Mouse (Mus musculus) urinary bladder, adult 18-20 months (tissue): ENCODE results near the gene Acer1.

Source experiments
- DNase-seq, 2 experiments: peaks; one replicate each; pipeline ENCODE4 v3.0.0; 2022; ENCODE audit warnings: low spot score in 2 of 2, mixed read lengths in 2 of 2

Gene Acer1

GRCm38 (mm10) chr17:56989467-56990114 is 7.7 kb upstream of the Acer1 start:
- DNase-seq = peak in 1 of 2 experiments; percentile 61

- DNase-seq = no peak
Observed at GRCm38 (mm10) chr17:56988921-56989430, 7.0 kb upstream of the Acer1 start.

GRCm38 (mm10) chr17:56988441-56988840 is 6.5 kb upstream of the Acer1 start:
- DNase-seq = no peak

GRCm38 (mm10) chr17:56986105-56986805 is 4.3 kb upstream of the Acer1 start:
- no peak for DNase-seq

GRCm38 (mm10) chr17:56985656-56986055 is 3.7 kb upstream of the Acer1 start:
- DNase-seq = no peak

GRCm38 (mm10) chr17:56984886-56985285 is 3.0 kb upstream of the Acer1 start:
- no peak for DNase-seq

GRCm38 (mm10) chr17:56981049-56981448 is 877 bp downstream of the Acer1 start:
- DNase-seq = no peak

- DNase-seq = no peak
Observed at GRCm38 (mm10) chr17:56979524-56979923, 2.4 kb downstream of the Acer1 start.

- no peak for DNase-seq
Observed at GRCm38 (mm10) chr17:56976531-56977390, 5.2 kb downstream of the Acer1 start.

- no peak for DNase-seq
Observed at GRCm38 (mm10) chr17:56975391-56975790, 6.5 kb downstream of the Acer1 start.

GRCm38 (mm10) chr17:56974708-56975240 is 7.2 kb downstream of the Acer1 start:
- DNase-seq = no peak

GRCm38 (mm10) chr17:56973956-56974707 is 7.8 kb downstream of the Acer1 start:
- no peak for DNase-seq

GRCm38 (mm10) chr17:56970081-56970480 is 11.8 kb downstream of the Acer1 start:
- DNase-seq = no peak

- no peak for DNase-seq
Observed at GRCm38 (mm10) chr17:56969321-56969720, 12.6 kb downstream of the Acer1 start.

GRCm38 (mm10) chr17:56963646-56964045 is 18.3 kb downstream of the Acer1 start:
- DNase-seq = no peak

GRCm38 (mm10) chr17:56962642-56963405 is 19.1 kb downstream of the Acer1 start:
- DNase-seq = no peak

- no peak for DNase-seq
Observed at GRCm38 (mm10) chr17:56961880-56962279, 20.0 kb downstream of the Acer1 start.

- DNase-seq = no peak
Observed at GRCm38 (mm10) chr17:56958667-56959066, 23.3 kb downstream of the Acer1 start.

- no peak for DNase-seq
Observed at GRCm38 (mm10) chr17:56957763-56958429, 24.0 kb downstream of the Acer1 start.

GRCm38 (mm10) chr17:56954871-56955270 is 27.1 kb downstream of the Acer1 start:
- no peak for DNase-seq
